Mouse (Mus musculus) kidney, adult 8-10 months (tissue): ENCODE measurements around the gene Pgp.
A peak's percentile ranks its signal among the peaks of the same experiment; 100 is the strongest.

Source experiments
- DNase-seq, 2 experiments: peaks; one replicate each; pipeline ENCODE4 v3.0.0; 2022

Gene Pgp

DNA sequence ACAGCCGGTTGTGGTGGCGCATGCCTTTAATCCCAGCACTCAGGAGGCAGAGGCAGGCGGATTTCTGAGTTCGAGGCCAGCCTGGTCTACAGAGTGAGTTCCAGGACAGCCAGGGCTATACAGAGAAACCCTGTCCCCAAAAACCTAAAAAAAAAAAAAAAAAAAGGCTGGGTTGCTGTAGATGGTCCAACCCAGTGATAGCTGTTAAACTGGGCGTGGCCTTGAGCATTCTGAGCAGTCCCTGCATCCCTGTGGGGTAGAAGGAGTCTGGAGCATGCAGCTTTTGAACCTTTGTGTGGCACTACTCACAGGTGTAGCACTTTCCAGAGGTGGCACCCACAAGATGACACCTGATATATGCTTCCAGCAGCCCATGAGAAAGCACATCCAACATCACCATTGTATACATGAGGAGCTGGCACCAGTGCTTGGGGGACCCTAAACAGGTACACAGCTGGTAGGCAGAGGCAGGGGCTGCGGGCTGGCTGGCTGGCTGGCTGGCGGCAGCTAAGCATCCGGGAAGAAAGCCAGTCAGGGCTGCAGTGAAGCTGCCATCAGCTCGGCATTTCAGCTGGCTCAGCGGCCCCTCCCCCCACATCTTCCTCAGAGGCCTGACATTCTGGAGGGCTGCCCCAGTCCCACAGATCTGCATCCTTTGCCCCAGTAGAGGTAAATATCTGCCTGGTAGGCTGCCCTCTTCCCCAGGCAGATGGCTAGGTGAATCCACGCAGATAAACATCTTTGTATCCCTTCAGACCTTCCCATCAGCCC is 15.1 kb downstream of the Pgp start:
- DNase-seq, result no peak

- no peak for DNase-seq
Measured at GRCm38 (mm10) chr17:24488186-24488661, 18.0 kb downstream of the Pgp start, which contains the start of gene Caskin1. Caskin1 (plus strand) TSS chr17:24488601.

- DNase-seq, result no peak
Measured at GRCm38 (mm10) chr17:24488662-24489264, 18.6 kb downstream of the Pgp start.

- DNase-seq, result no peak
Measured at GRCm38 (mm10) chr17:24489265-24490030, 19.3 kb downstream of the Pgp start.

GRCm38 (mm10) chr17:24490399-24490798 is 20.2 kb downstream of the Pgp start:
- DNase-seq, result no peak

- peak in 1 of 2 experiments; percentile 42 for DNase-seq
Measured at GRCm38 (mm10) chr17:24494627-24495335, 24.6 kb downstream of the Pgp start.

- DNase-seq, result no peak
Measured at GRCm38 (mm10) chr17:24495443-24495842, 25.3 kb downstream of the Pgp start.

DNA sequence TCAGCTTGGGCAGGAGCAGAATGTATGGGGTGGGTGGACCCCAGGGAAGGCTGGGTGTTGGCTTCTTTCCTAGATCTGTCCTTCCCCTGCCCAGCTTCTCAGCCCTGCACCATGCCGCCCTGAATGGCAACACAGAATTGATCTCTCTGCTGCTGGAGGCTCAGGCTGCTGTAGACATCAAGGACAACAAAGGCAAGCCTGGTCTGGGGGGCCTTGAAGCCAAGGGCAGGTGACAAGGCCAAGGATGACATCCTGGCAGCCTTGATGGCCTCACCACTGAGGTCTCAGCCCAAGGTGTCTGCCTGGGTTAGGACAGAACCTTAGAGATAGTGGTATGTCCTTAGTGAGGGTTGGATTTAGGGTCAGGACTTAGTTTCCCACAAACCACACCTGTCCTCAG is 25.8 kb downstream of the Pgp start:
- no peak for DNase-seq

GRCm38 (mm10) chr17:24502208-24502607 is 32.0 kb downstream of the Pgp start:
- DNase-seq, result no peak

GRCm38 (mm10) chr17:24504085-24504484 is 33.9 kb downstream of the Pgp start:
- no peak for DNase-seq

DNA sequence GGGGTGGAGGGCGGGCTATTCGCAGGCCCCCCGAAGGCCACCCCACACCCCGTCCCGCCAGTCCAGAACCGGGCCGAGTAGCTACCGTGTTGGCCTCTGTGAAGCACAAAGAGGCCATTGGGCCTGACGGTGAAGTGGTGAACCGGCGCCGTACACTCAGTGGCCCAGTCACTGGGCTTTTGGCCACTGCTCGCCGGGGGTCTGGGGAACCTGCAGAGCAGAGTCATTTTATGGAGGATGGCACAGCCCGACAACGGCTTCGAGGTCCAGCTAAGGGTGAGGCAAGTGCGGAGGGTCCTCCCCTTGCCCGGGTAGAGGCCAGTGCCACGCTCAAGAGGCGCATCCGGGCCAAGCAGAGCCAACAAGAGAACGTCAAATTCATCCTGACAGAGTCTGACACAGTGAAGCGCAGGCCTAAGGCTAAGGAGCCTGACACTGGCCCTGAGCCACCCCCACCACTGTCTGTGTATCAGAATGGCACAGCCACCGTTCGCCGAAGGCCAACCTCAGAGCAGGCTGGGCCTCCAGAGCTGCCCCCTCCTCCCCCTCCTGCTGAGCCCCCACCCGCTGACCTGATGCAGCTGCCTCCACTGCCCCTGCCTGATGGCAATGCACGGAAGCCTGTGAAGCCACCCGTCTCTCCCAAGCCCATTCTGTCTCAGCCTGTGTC is 35.2 kb downstream of the Pgp start:
- DNase-seq, result no peak

DNA sequence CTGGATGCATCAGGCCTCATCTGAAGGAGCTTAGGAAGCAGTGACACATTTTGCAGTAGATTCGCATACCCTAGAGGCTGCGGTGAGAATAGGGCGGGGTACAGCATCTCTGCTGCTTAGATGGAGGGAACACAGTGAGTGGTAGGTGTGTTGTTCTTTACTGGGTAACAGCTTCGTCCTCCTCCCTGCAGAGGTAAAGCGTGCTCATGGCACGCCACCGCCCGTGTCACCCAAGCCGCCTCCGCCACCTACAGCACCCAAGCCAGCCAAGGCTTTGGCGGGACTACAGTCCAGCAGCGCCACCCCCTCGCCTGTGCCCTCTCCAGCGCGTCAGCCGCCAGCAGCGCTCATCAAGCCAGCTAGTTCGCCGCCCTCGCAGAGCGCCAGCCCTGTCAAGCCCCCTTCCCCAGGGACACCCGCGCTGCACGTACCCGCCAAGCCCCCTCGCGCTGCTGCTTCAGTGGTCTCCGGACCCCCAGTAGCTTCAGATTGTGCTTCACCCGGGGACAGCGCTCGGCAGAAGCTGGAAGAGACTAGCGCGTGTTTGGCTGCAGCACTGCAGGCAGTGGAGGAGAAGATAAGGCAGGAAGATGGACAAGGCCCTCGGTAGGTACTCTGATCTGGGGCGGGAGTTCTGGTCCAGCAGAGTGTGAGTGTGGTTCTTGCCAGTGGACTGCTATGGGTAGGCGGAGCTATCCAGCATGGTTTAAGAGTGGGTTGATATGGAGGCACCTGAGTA is 36.3 kb downstream of the Pgp start:
- no peak for DNase-seq

- DNase-seq, result no peak
Measured at GRCm38 (mm10) chr17:24507129-24507664, 37.0 kb downstream of the Pgp start.

- no peak for DNase-seq
Measured at GRCm38 (mm10) chr17:24507806-24508460, 37.7 kb downstream of the Pgp start.

GRCm38 (mm10) chr17:24513609-24514008 is 43.4 kb downstream of the Pgp start:
- DNase-seq, result peak; percentile 33 to 69

- peak in 1 of 2 experiments; percentile 13 for DNase-seq
Measured at GRCm38 (mm10) chr17:24514270-24515257, 44.4 kb downstream of the Pgp start.

DNA sequence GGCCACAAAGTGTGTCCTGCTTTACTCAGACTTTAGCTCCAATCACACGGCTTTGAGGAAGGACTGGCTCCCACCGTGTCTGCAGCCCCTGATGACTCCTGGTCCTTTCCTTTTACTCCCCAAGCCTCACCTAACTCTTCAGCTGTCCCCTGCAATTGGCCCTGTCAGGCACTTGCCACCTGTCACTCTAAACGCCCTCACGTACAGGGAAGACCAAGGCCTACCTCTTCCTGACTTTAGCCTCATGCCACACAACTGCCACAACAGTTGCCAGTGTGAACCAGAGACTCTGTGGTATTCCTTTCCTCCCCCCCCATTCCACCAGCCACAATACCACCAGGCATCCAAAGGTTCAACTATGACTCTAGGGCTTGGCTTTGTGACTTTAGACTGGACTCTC is 50.3 kb downstream of the Pgp start:
- DNase-seq, result no peak
